Mouse (Mus musculus) forebrain, embryonic 13.5 days (tissue): Measurements from ENCODE around the gene Cbx7. TPM values are rescaled to one million over a fixed set of nuclear protein-coding genes. Genes with fewer than 3 reads are reported as not detected.
A peak's percentile ranks its signal among the peaks of the same experiment; 100 is the strongest.

Experiments used
- ATAC-seq: fragments of 200-750 bp; cut with Nextera tagmentation; 2 replicates; pipeline ENCODE4 v1.8.0; 2017
- H3K27ac ChIP-seq: fragments of 300-500 bp; sonication (generic); 2 replicates; pipeline ENCODE4 v1.5.1; 2015; ENCODE audit warnings: inconsistent platforms, mild to moderate bottlenecking, moderate library complexity
- H3K27me3 ChIP-seq: fragments of 300-500 bp; sonication (generic); 2 replicates; pipeline ENCODE4 v1.6.1; 2015; ENCODE audit warnings: mild to moderate bottlenecking, inconsistent platforms
- H3K36me3 ChIP-seq: fragments of 300-500 bp; sonication (generic); 2 replicates; pipeline ENCODE4 v1.6.1; 2015; ENCODE audit warnings: mild to moderate bottlenecking, inconsistent platforms; ENCODE audit not compliant: poor library complexity, severe bottlenecking
- H3K4me1 ChIP-seq: fragments of 300-500 bp; sonication (generic); 2 replicates; pipeline ENCODE4 v1.6.1; 2015; ENCODE audit warnings: inconsistent platforms
- H3K4me2 ChIP-seq: fragments of 300-500 bp; sonication (generic); 2 replicates; pipeline ENCODE4 v1.6.1; 2015; ENCODE audit warnings: inconsistent platforms, mild to moderate bottlenecking, moderate library complexity
- H3K4me3 ChIP-seq: fragments of 300-500 bp; sonication (generic); 2 replicates; pipeline ENCODE4 v1.5.1; 2015; ENCODE audit warnings: mild to moderate bottlenecking, inconsistent platforms
- H3K9ac ChIP-seq: fragments of 300-500 bp; sonication (generic); 2 replicates; pipeline ENCODE4 v1.6.1; 2015; ENCODE audit warnings: mild to moderate bottlenecking, inconsistent platforms
- H3K9me3 ChIP-seq: fragments of 300-500 bp; sonication (generic); replicated peaks from 2 replicates; pipeline ENCODE4 v1.6.1; 2016; ENCODE audit warnings: inconsistent platforms
- whole genome bisulfite sequencing: fragments of 180-500 bp; shearing (Covaris S2); methylation state at CpG from one replicate; pipeline ENCODE4 v1.1.7; 2015; 5-methylcytosine and 5-hydroxymethylcytosine counted together
- microRNA-seq: library from miRNA; unstranded; fragments of <30 nt; microRNA quantifications from one replicate; pipeline ENCODE4, GENCODE M21; 2016
- polyA plus RNA-seq: library from polyadenylated mRNA; unstranded; fragments of >200 nt; fragmentation: Nextera tagmentation; extraction: Ambion mirVana; gene quantifications from 2 replicates; pipeline ENCODE4 v1.2.1, GENCODE M21; 2015

Gene Cbx7
- polyA plus RNA-seq, 1 experiment from 2014 or later, result 2.5 TPM

- no peak for ATAC-seq
- Histone ChIP-seq H3K27ac (peak overlapping the region; percentile 49; the same call in 1 of the 2 replicates), H3K9me3 (no peaks in the 10 kb centered on the region), H3K9ac (no peak overlapping the region), H3K27me3 (no peaks in the 10 kb centered on the region), H3K36me3 (no peaks in the 10 kb centered on the region), H3K4me1 (peaks cover 20% of the 10 kb centered on the region), H3K4me2 (no peak overlapping the region), H3K4me3 (no peak overlapping the region)
- 74% methylated on average over 6 of the region's 6 CpGs for WGBS
Measured at GRCm38 (mm10) chr15:79878725-79879136, 92.2 kb downstream of the Cbx7 start.

- no peak for ATAC-seq
- 88% methylated on average over 18 of the region's 18 CpGs for WGBS
- no peak overlapping the region for H3K9ac ChIP-seq
- H3K27me3 ChIP-seq, result no peaks in the 10 kb centered on the region
- no peaks in the 10 kb centered on the region for H3K36me3 ChIP-seq
- H3K4me2 ChIP-seq, result no peak overlapping the region
- peaks cover 13% of the 10 kb centered on the region for H3K4me1 ChIP-seq
- H3K27ac ChIP-seq, result no peak overlapping the region
- H3K9me3 ChIP-seq, result no peaks in the 10 kb centered on the region
- no peak overlapping the region for H3K4me3 ChIP-seq
Measured at GRCm38 (mm10) chr15:79875261-79875995, 95.5 kb downstream of the Cbx7 start.

- no peak for ATAC-seq
- Histone ChIP-seq H3K27ac (no peak overlapping the region), H3K4me2 (no peak overlapping the region), H3K27me3 (no peaks in the 10 kb centered on the region), H3K4me1 (peaks cover 6% of the 10 kb centered on the region), H3K4me3 (no peak overlapping the region), H3K9me3 (0 out of 2 replicates have a peak, but pooled peaks cover 3% of the 10 kb centered on the region), H3K36me3 (no peaks in the 10 kb centered on the region), H3K9ac (no peak overlapping the region)
- 81% methylated on average over 2 of the region's 2 CpGs for WGBS
Measured at GRCm38 (mm10) chr15:79873995-79874394, 96.9 kb downstream of the Cbx7 start.

- Histone ChIP-seq H3K4me3 (no peak overlapping the region), H3K27ac (no peak overlapping the region), H3K36me3 (no peaks in the 10 kb centered on the region), H3K4me2 (no peak overlapping the region), H3K9me3 (0 out of 2 replicates have a peak, but pooled peaks cover 3% of the 10 kb centered on the region), H3K9ac (no peak overlapping the region), H3K27me3 (no peaks in the 10 kb centered on the region), H3K4me1 (peaks cover 2% of the 10 kb centered on the region; the same call in 1 of the 2 replicates)
- 88% methylated on average over 8 of the region's 8 CpGs for WGBS
- ATAC-seq, result no peak
Measured at GRCm38 (mm10) chr15:79873545-79873944, 97.4 kb downstream of the Cbx7 start.

- ATAC-seq, result no peak
- Histone ChIP-seq H3K4me3 (no peak overlapping the region), H3K9ac (no peak overlapping the region), H3K27me3 (no peaks in the 10 kb centered on the region), H3K9me3 (0 out of 2 replicates have a peak, but pooled peaks cover 3% of the 10 kb centered on the region), H3K36me3 (no peaks in the 10 kb centered on the region), H3K4me1 (no peaks in the 10 kb centered on the region), H3K4me2 (no peak overlapping the region), H3K27ac (no peak overlapping the region)
- WGBS, result 85% methylated on average over 3 of the region's 3 CpGs
Measured at GRCm38 (mm10) chr15:79867260-79868002, 103.5 kb downstream of the Cbx7 start.

Small RNAs within 50 kb of the gene (microRNA-seq; reads per million reads assigned to microRNA genes)
- 0.80 reads per million for gene Mir7213

Other genes starting within 250 kb of the Cbx7 start
- gene Sun2, start 228.6 kb downstream of the Cbx7 start, polyA plus RNA-seq, result 8.1 and 8.4 TPM in 2 replicates
- gene Dnal4, start 193.3 kb downstream of the Cbx7 start, polyA plus RNA-seq, result 90.6 and 94.0 TPM in 2 replicates
- 7.9 and 8.3 TPM in 2 replicates for gene Nptxr, start 166.4 kb downstream of the Cbx7 start, polyA plus RNA-seq
- gene Npcd, start 136.9 kb downstream of the Cbx7 start, polyA plus RNA-seq, result not detected in 2 replicates
- 39.0 and 43.8 TPM in 2 replicates for gene Cbx6, start 136.4 kb downstream of the Cbx7 start, polyA plus RNA-seq
- gene Apobec3, start 79.5 kb downstream of the Cbx7 start, polyA plus RNA-seq, result 5.8 and 6.6 TPM in 2 replicates
- 1.9 and 2.1 TPM in 2 replicates for gene Pdgfb, start 43.9 kb upstream of the Cbx7 start, polyA plus RNA-seq
- gene Syngr1, start 120.2 kb upstream of the Cbx7 start, polyA plus RNA-seq, result 21.5 and 22.8 TPM in 2 replicates
- 733 and 735 TPM in 2 replicates for gene Rpl3, start 120.7 kb upstream of the Cbx7 start, polyA plus RNA-seq
- 36.6 and 42.4 TPM in 2 replicates for gene Tab1, start 162.0 kb upstream of the Cbx7 start, polyA plus RNA-seq
- gene Mgat3, start 202.6 kb upstream of the Cbx7 start, polyA plus RNA-seq, result 7.3 and 7.8 TPM in 2 replicates